Mouse (Mus musculus): ENCODE results near the gene Tmem208. TPM values are rescaled to one million over a fixed set of nuclear protein-coding genes. Genes with fewer than 3 reads are reported as not detected.

Gene Tmem208
- polyA plus RNA-seq, 1 experiment from 2014 or later: 99.0 TPM

GRCm38 (mm10) chr8:105349096-105349771 is 23.1 kb downstream of the Tmem208 start:
- DNase-seq (ENCODE audit: low spot score) (peak; percentile 71), ATAC-seq (ENCODE audit: insufficient number of reproducible peaks, low FRiP score, low TSS enrichment, low read depth) (peak; percentile 18; the same call in 1 of the 2 replicates)
- H3K4me2 ChIP-seq (ENCODE audit: low read depth, severe bottlenecking): peak overlapping the region; percentile 98
- no peak overlapping the region; the same call in 1 of the 2 replicates for H3K27ac ChIP-seq (replicated peaks; ENCODE audit: low read depth, low read length)
- peaks cover 19% of the 10 kb centered on the region for H3K4me1 ChIP-seq (ENCODE audit: control insufficient read depth, insufficient read depth, low read length)
- no peaks in the 10 kb centered on the region for H3K36me3 ChIP-seq (ENCODE audit: control insufficient read depth, insufficient read depth, low read length)
- H3K9ac ChIP-seq (ENCODE audit: low read length): peak overlapping the region; percentile 74
- no peaks in the 10 kb centered on the region for H3K27me3 ChIP-seq (ENCODE audit: control insufficient read depth, insufficient read depth, low read length)
- H3K9me3 ChIP-seq (ENCODE audit: control insufficient read depth, low read length): no peaks in the 10 kb centered on the region
- peak overlapping the region; percentile 67 for H3K4me3 ChIP-seq (ENCODE audit: low read depth, low read length)
- under 1% methylated on average over 47 of the region's 48 CpGs for WGBS

GRCm38 (mm10) chr8:105350186-105350585 is 24.0 kb downstream of the Tmem208 start:
- peak overlapping the region; percentile 98 for H3K4me2 ChIP-seq (ENCODE audit: low read depth, severe bottlenecking)
- H3K9ac ChIP-seq (ENCODE audit: low read length): no peak overlapping the region
- peaks cover 22% of the 10 kb centered on the region for H3K4me1 ChIP-seq (ENCODE audit: control insufficient read depth, insufficient read depth, low read length)
- DNase-seq (ENCODE audit: low spot score) (no peak), ATAC-seq (ENCODE audit: insufficient number of reproducible peaks, low FRiP score, low TSS enrichment, low read depth) (no peak)
- 42% methylated on average over 7 of the region's 7 CpGs for WGBS
- H3K4me3 ChIP-seq (ENCODE audit: low read depth, low read length): no peak overlapping the region
- H3K27me3 ChIP-seq (ENCODE audit: control insufficient read depth, insufficient read depth, low read length): no peaks in the 10 kb centered on the region
- no peaks in the 10 kb centered on the region for H3K36me3 ChIP-seq (ENCODE audit: control insufficient read depth, insufficient read depth, low read length)
- H3K9me3 ChIP-seq (ENCODE audit: control insufficient read depth, low read length): no peaks in the 10 kb centered on the region
- H3K27ac ChIP-seq (replicated peaks; ENCODE audit: low read depth, low read length): no peak overlapping the region

- Histone ChIP-seq H3K9ac (ENCODE audit: low read length) (no peak overlapping the region), H3K4me1 (ENCODE audit: control insufficient read depth, insufficient read depth, low read length) (peaks cover 15% of the 10 kb centered on the region), H3K36me3 (ENCODE audit: control insufficient read depth, insufficient read depth, low read length) (peaks cover 3% of the 10 kb centered on the region; the same call in 1 of the 2 replicates), H3K4me3 (ENCODE audit: low read depth, low read length) (no peak overlapping the region), H3K4me2 (ENCODE audit: low read depth, severe bottlenecking) (no peak overlapping the region), H3K27ac (replicated peaks; ENCODE audit: low read depth, low read length) (no peak overlapping the region), H3K27me3 (ENCODE audit: control insufficient read depth, insufficient read depth, low read length) (no peaks in the 10 kb centered on the region), H3K9me3 (ENCODE audit: control insufficient read depth, low read length) (no peaks in the 10 kb centered on the region)
- no peak for DNase-seq (ENCODE audit: low spot score)
- 77% methylated on average over 8 of the region's 8 CpGs for WGBS
- no peak for ATAC-seq (ENCODE audit: insufficient number of reproducible peaks, low FRiP score, low TSS enrichment, low read depth)
Measured at GRCm38 (mm10) chr8:105353583-105354135, 27.5 kb downstream of the Tmem208 start.

DNA sequence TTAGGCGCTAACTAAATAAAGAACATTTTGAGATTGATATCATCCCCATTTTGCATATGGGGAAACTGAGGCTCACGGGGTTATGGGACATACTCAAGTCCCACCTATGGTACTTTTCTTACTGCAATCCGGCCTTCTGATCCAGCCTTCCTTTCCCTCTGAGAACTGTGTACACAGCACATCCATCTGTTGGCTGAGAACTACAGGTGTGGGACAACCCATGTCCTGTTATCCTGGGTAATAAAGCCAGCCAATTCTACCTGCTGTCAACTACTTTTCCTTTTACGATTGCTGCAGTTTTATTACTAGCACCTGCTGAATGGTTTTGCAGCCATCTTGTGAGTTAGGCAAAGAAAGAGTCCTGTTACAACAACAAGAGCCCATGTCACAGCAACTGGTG is 28.4 kb downstream of the Tmem208 start:
- Histone ChIP-seq H3K9me3 (ENCODE audit: control insufficient read depth, low read length) (no peaks in the 10 kb centered on the region), H3K27ac (replicated peaks; ENCODE audit: low read depth, low read length) (no peak overlapping the region), H3K4me1 (ENCODE audit: control insufficient read depth, insufficient read depth, low read length) (peaks cover 15% of the 10 kb centered on the region), H3K27me3 (ENCODE audit: control insufficient read depth, insufficient read depth, low read length) (no peaks in the 10 kb centered on the region), H3K4me2 (ENCODE audit: low read depth, severe bottlenecking) (no peak overlapping the region), H3K4me3 (ENCODE audit: low read depth, low read length) (no peak overlapping the region), H3K36me3 (ENCODE audit: control insufficient read depth, insufficient read depth, low read length) (peaks cover 3% of the 10 kb centered on the region; the same call in 1 of the 2 replicates), H3K9ac (ENCODE audit: low read length) (no peak overlapping the region)
- DNase-seq (ENCODE audit: low spot score) (no peak), ATAC-seq (ENCODE audit: insufficient number of reproducible peaks, low FRiP score, low TSS enrichment, low read depth) (no peak)
- 80% methylated on average over 4 of the region's 4 CpGs for WGBS

- no peak for ATAC-seq (ENCODE audit: insufficient number of reproducible peaks, low FRiP score, low TSS enrichment, low read depth)
- Histone ChIP-seq H3K27me3 (ENCODE audit: control insufficient read depth, insufficient read depth, low read length) (no peaks in the 10 kb centered on the region), H3K9ac (ENCODE audit: low read length) (no peak overlapping the region), H3K9me3 (ENCODE audit: control insufficient read depth, low read length) (no peaks in the 10 kb centered on the region), H3K4me2 (ENCODE audit: low read depth, severe bottlenecking) (no peak overlapping the region), H3K4me3 (ENCODE audit: low read depth, low read length) (no peak overlapping the region), H3K36me3 (ENCODE audit: control insufficient read depth, insufficient read depth, low read length) (peaks cover 3% of the 10 kb centered on the region; the same call in 1 of the 2 replicates), H3K27ac (replicated peaks; ENCODE audit: low read depth, low read length) (no peak overlapping the region), H3K4me1 (ENCODE audit: control insufficient read depth, insufficient read depth, low read length) (peaks cover 10% of the 10 kb centered on the region)
- 62% methylated on average over 26 of the region's 26 CpGs for WGBS
- DNase-seq (ENCODE audit: low spot score): peak; percentile 35
Measured at GRCm38 (mm10) chr8:105355179-105356024, 29.2 kb downstream of the Tmem208 start.

GRCm38 (mm10) chr8:105356681-105357080 is 30.5 kb downstream of the Tmem208 start:
- no peak overlapping the region for H3K4me2 ChIP-seq (ENCODE audit: low read depth, severe bottlenecking)
- DNase-seq (ENCODE audit: low spot score): no peak
- no peaks in the 10 kb centered on the region for H3K27me3 ChIP-seq (ENCODE audit: control insufficient read depth, insufficient read depth, low read length)
- no peak overlapping the region for H3K27ac ChIP-seq (replicated peaks; ENCODE audit: low read depth, low read length)
- no peak for ATAC-seq (ENCODE audit: insufficient number of reproducible peaks, low FRiP score, low TSS enrichment, low read depth)
- H3K9me3 ChIP-seq (ENCODE audit: control insufficient read depth, low read length): no peaks in the 10 kb centered on the region
- 85% methylated on average over 14 of the region's 14 CpGs for WGBS
- H3K9ac ChIP-seq (ENCODE audit: low read length): no peak overlapping the region
- no peak overlapping the region for H3K4me3 ChIP-seq (ENCODE audit: low read depth, low read length)
- peaks cover 10% of the 10 kb centered on the region for H3K4me1 ChIP-seq (ENCODE audit: control insufficient read depth, insufficient read depth, low read length)
- peaks cover 3% of the 10 kb centered on the region; the same call in 1 of the 2 replicates for H3K36me3 ChIP-seq (ENCODE audit: control insufficient read depth, insufficient read depth, low read length)

- WGBS: 70% methylated on average over 15 of the region's 15 CpGs
- ATAC-seq (ENCODE audit: insufficient number of reproducible peaks, low FRiP score, low TSS enrichment, low read depth): 0 out of 2 replicates have a peak, but pooled peaks have one; percentile 18
- Histone ChIP-seq H3K4me3 (ENCODE audit: low read depth, low read length) (no peak overlapping the region), H3K4me2 (ENCODE audit: low read depth, severe bottlenecking) (no peak overlapping the region), H3K9ac (ENCODE audit: low read length) (no peak overlapping the region), H3K27me3 (ENCODE audit: control insufficient read depth, insufficient read depth, low read length) (no peaks in the 10 kb centered on the region), H3K9me3 (ENCODE audit: control insufficient read depth, low read length) (no peaks in the 10 kb centered on the region), H3K4me1 (ENCODE audit: control insufficient read depth, insufficient read depth, low read length) (peaks cover 10% of the 10 kb centered on the region), H3K27ac (replicated peaks; ENCODE audit: low read depth, low read length) (no peak overlapping the region), H3K36me3 (ENCODE audit: control insufficient read depth, insufficient read depth, low read length) (peaks cover 6% of the 10 kb centered on the region; the same call in 1 of the 2 replicates)
- DNase-seq (ENCODE audit: low spot score): no peak
Measured at GRCm38 (mm10) chr8:105359208-105359607, 33.1 kb downstream of the Tmem208 start.

- H3K9me3 ChIP-seq (ENCODE audit: control insufficient read depth, low read length): no peaks in the 10 kb centered on the region
- 55% methylated on average over 4 of the region's 4 CpGs for WGBS
- H3K9ac ChIP-seq (ENCODE audit: low read length): no peak overlapping the region
- DNase-seq (ENCODE audit: low spot score) (no peak), ATAC-seq (ENCODE audit: insufficient number of reproducible peaks, low FRiP score, low TSS enrichment, low read depth) (no peak)
- peaks cover 9% of the 10 kb centered on the region for H3K4me1 ChIP-seq (ENCODE audit: control insufficient read depth, insufficient read depth, low read length)
- peaks cover 6% of the 10 kb centered on the region; the same call in 1 of the 2 replicates for H3K36me3 ChIP-seq (ENCODE audit: control insufficient read depth, insufficient read depth, low read length)
- no peak overlapping the region for H3K4me3 ChIP-seq (ENCODE audit: low read depth, low read length)
- H3K27me3 ChIP-seq (ENCODE audit: control insufficient read depth, insufficient read depth, low read length): no peaks in the 10 kb centered on the region
- H3K27ac ChIP-seq (replicated peaks; ENCODE audit: low read depth, low read length): no peak overlapping the region
- H3K4me2 ChIP-seq (ENCODE audit: low read depth, severe bottlenecking): no peak overlapping the region
Measured at GRCm38 (mm10) chr8:105359646-105360045, 33.5 kb downstream of the Tmem208 start.

Data from limb, embryonic 11.5 days (tissue).